Mouse (Mus musculus) gastrocnemius, postnatal 10 days (tissue): ENCODE data around the gene Ntmt1. TPM values are rescaled to one million over a fixed set of nuclear protein-coding genes. Genes with fewer than 3 reads are reported as not detected.

Experiments
- DNase-seq: peaks from one replicate; pipeline ENCODE4 v3.0.0; 2021; ENCODE audit warnings: mixed read lengths
- total RNA-seq, 2 experiments: library from RNA; stranded (reverse); gene quantifications; 2 replicates each; pipeline ENCODE4 v1.2.3; 2021

Ntmt1 gene
- total RNA-seq, 2 experiments from 2014 or later, result 20.1 to 22.8 TPM

DNA sequence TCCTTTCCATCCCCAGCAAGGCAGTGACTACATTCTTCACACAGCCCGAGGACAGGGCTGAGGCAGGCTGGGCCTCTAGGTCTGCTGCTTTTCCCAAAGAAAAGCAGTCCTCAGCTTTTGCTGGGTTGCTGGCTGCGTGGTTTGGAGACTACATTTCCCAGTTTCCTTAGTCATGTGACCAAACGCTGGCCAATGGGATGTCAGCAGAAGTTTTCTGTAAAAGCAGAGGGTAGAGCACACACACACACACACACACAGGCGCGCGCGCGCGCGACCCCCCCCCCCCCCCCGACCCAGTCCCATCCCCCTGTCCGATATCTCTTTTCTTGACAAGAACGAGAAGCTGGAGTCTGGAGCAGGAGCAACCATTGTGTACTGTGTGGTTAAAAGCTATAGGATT, 24.3 kb upstream of the Ntmt1 start:
- DNase-seq, result peak; percentile 70

DNA sequence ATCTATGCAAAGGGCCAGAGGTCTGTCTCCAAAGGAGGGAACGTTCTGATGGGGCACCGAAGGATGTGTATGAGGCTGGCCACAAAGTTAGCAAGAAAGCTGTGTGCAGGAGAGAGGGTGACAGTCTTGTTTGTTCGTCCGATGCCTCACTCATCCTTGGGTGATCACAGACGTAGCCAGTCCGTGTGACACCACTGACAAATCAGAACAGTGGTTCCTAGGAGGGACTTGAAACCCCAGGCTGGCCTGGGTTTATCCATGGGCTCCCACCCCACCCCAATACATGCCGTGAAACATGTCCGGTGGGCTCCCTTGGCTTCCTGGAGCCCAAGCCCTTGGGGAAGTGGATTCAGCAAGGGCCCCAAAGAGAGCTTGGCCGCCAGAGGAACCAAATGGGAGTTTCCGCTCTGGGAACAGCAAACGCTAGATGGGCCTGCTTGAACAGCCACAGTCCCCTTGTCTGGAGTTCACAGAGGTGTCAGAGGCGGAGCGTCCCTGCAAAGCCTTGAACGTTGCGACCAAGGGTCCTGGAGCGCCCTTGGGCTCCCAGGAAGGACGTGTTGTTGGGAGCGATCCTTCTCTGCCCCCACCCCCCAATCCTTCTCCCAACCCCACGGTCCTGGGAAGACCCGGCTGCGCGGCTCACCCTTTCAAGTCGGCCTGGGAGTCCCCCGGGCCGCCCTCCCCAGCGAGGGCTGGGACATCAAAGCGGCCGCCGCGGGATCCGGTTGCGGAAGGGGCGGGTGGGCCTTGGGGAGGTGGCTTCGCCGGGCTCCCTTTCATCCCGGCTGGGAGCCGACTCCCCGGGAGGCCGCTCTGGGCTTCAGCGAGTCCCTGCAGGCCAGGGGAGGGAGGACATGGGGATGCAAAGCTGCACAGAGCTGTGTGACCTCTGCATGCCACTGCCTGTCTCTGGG, 23.3 kb upstream of the Ntmt1 start:
- peak; percentile 57 for DNase-seq

DNA sequence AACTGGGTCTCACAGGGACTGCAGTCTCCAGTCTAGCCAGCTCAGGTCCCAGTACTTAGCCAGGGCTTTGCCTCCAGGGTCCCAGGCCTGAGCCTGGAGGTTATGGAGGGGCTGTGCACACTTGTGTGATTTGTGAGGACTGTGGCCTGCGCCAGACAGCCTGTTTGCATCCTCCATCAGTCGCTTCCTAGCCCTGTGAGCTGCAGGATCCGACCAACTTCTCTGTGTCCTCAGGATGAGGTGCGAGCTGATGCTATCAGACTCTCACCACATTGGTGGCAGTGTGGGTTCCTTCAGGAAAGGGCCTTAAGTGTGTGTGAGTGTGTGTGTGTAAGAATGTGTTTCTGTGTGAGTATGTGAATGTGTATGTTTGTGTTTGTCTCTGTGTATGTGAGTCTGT, 20.2 kb upstream of the Ntmt1 start:
- no peak for DNase-seq

DNA sequence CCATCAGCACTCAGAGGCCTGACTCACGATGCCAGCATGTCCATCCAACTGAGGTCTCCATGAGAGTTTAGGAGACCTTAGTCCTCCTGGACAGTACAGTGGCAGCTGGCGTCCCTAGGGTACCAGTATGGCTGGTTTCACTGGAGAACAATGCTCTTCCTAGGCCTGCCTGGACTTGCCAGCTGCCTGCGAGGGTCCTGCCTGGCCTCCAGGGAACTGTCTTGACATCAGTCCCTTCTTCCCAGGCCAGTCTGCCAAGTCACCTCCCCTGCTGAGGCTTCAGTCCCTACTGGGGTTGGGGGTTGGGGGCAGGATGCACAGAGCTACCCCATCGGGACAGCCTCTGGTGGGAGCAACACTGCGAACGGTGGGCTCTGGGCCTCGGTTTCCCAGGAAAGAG, 15.6 kb upstream of the Ntmt1 start:
- DNase-seq, result no peak

DNA sequence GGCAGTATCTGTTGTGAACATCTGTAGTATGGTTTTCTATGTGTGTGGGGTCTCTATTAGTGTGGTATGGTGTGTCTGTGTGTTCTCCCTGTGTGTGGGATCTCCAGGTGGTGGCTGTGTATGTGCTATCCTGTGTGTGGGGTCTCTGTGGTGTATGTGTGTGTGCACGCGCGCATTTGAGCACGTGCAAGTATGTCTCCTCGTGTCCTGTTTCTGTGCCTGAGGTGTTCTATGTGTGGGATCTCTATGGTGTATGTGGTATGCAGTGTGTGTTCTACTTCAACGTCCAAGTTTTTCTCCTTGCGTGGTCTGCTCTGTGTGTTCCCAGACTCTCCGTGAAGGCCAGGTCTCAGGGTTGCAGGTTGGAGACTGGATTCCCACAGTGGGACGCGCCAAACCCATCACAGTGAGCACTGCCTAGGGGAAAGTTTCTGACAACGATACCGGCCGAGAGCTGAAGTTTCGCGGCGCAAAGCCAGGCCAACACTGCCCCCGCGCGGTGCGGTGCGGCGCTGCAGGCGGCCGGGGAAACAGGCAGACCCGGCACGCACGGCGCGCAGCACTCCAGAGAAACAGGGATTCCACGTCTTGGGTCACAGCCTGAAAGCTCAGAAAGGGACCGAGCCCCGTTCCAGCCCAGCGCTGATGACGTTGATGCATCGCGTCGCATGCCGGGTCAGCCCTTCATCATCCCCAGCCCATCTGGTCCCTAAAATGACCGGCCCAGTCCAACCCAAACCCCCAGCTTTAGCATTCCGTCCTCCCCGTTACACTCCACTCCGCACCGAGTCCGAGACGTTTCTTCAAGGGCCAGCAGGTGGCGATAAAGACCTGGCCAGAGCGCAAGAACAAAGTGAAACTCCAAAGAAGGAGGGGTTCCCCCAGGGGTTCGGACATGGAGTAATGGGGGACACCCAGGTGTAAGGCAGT, 13.2 kb upstream of the Ntmt1 start:
- DNase-seq, result peak; percentile 98

DNA sequence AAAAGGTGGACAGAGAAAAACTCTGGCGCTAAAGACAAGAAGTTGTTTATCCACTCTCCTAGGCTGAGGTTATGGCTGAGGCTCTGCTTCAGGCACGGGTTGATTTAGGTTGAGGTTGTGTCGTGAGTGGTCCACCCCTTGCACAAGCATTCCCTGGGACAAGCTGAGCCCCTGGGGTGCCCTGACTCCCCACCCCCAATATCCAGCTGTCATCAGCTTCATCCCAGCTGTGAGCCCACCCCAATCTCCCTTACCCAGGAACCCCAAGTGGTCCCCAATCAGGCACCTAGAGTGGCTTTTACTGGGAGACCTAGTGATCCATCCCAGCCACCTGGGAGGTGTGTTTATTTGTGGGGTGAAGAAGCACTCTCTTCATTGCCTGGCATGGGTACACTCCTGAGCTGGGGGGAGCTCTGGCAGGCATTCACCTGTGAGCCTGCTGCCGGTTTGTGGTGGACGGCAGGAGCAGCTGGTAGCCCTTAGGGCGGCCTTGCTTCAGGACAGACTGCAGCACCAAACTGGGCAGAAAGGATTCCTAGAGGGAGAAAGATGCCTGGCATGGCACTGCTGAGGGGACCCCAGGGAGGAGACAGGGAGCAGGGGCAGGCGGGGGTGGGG, 12.2 kb upstream of the Ntmt1 start:
- DNase-seq, result no peak

DNA sequence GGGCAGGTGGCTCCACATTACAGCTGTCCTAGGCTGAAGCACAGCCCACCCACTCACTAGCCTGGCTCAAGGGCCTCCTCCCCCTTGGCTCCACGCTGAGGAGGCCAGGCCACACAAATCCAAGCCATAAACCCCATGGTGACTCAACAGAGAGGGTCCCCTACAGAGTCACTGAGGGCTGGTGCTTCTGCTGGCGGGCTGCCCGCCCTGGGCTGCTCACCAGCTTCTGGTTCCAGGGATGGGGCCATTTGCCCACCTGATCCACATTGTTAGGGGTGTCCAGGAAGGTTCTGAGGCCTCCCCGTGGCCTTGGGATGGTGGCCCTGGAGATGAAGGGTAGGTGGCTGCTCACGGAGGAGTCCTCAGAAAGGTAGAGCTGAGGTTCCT, 11.7 kb upstream of the Ntmt1 start:
- DNase-seq, result no peak

DNA sequence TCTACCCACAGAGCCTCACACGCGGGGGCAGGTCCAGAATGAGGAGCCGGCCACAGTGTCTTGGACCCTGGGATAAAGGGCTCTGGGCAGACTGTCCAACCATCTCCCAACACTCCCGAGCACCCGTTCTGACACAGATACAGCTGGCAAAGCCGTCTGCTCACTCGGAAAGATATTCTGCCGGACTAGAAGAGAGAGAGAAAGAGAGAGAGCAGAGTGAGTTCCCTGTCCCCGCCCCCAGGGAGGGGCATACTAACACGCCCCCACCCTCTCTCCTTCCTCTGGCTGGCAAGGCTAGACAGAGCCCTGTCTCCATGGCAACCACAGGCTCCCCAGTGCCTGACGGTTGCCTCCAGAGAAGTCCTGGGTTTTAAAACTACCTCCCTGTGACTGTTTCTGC, 11.2 kb upstream of the Ntmt1 start:
- DNase-seq, result peak; percentile 61

DNA sequence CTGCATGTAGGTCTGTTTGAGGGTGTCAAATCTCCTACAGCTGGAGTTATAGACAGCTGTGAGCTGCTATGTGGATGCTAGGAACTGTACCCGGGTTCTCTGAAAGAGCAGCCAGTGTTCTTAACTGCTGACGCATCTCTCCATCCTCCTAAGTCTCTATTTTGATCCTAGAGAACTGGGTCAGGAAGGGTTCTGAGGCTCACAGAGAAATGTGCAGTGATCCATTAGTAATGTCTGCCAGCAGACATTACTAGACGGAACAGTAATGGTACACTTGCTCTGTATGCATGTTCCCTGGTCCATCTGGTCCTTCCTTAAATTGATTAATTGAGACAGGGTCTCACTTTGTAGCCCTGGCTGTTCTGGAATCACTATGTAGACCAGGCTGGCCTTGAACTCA, 8.2 kb upstream of the Ntmt1 start:
- DNase-seq, result no peak

DNA sequence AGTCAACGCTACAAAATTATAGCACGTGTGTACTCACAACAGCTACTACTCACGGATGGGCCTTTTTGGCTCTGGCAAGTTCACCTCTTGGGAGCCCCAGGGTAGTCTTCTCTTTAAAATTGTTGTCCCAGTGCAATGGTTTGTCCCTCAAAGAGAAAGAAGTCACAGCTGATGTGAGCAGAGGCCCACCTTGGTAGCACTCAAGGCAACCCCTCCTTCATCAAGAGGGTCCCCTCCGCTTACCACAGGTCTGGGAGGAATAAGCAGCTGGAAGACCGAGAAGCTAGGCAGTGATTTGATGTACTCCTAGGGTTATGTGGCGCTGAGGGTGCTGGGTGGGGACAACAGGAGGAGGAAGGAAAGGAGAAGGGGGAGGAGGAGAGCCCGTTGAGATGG, 7.0 kb upstream of the Ntmt1 start:
- no peak for DNase-seq

DNA sequence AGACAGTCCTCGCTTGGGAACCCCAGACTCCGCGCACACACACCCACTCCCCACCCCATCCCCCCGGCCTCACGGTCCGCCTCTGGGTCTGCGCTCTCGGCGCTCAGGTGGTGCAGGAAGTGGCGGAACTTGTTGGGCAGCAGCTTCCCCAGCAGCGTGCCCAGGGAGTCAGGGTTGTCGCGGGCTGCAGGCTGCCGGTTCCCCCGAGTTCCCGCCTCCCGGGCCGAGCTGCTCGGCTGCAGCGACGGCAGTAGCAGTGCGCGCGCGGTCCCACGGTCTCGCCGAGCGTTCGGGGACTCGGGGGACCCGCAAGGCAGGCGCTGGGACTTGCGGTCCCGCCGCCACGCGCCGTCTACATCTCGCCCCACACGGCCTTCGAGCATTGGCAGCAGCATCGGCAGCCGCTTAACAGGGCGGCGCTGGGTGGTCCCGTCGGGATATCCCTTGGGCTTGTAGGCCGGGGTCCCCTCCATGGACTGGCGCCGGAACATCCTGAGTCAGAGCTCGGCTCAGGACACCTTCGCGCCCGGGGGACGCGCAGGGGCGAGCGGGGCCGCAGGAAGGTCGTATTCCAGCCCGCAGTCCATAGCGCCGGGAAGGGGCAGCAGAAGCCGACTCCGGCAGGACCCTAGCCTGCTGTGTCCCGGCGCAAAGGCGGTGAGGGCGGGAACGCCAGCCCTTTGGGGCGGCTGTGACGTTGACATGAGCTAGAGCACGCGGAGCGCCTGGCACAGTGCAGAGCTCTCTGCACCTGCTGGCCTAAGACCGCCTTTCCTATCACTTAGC, 6.4 kb upstream of the Ntmt1 start:
- DNase-seq, result peak; percentile 43

DNA sequence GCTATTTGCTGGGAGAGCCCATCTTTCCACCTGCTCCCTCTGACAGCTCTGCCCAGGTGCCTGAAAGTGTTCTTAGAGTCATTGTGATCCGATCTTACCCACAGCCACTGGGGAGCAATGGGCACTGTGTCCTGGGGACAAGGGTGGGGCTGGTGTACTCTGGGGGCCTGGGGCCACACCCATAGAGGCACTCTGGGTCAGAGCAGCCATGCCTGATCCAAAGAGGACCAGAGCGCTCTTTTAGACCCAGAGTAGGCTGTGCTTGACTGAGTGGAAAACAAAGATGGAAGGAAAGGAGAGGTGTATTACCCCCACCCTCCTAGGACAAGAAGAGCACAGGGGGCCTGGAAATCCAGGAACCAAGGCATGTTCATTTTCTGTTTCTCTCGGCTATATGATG, 4.0 kb upstream of the Ntmt1 start, which contains the start of gene 1700001O22Rik:
Gene 1700001O22Rik, minus strand, starts transcription at position 58 of the 400 bp plus-strand sequence.
- DNase-seq, result no peak

DNA sequence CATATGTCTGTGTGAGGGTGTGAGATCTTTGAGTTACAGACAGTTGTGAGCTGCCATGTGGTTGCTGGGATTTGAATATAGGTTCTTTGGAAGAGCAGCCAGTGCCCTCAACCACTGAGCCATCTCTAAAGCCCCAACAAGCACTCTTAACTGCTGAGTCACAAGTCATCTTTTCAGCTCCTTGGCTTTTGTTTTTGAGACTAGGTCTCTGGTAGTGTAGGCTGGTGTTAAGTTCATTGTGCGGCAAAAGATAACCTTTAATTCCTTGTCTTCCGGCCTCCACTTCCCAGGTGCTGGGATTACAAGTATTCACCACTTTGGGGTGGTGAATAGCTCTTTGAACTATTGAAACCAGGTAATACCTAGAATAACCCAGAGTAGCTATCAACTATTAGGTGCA, 1.6 kb upstream of the Ntmt1 start:
- no peak for DNase-seq

DNA sequence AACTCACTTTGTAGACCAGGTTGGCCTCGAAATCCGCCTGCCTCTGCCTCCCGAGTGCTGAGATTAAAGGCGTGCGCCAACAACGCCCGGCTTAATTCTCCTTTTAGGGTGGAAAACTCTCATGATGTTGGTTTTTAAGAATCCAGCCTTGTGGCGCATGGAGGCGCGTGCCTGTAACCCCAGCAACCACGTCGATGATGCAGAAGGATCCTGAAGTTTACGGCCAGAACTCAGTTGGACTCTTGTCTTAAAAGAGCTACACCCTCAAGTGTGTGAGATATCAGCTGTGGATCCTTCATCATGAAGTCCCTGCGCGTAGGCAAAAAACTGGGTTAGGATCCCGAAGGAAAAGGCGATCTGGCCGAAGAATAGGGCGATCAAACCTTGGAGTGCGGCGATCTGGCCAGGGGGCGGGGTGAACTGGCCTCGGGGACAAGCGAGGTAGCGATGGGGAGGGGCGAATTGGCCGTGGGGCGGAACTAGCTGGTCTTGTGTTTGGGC, 429 bp upstream of the Ntmt1 start:
- DNase-seq, result no peak

DNA sequence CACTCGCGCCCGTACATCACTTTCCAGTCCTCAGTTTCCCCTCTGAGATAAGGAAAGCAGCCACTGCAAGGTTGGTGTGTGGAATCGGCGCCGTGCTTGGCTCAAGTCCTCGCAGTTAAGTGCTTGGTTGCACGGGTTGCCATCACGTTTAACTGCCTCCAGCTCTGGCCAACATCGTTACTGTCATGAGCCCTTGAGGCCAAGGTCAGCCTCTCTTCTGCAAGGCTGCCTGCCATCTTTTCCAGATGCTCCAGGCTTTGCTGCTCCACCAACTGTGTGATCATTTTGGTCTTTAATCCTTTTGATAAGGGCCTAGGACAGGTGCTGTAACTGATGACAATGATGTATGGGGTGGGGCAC, 650 bp downstream of the Ntmt1 start:
- DNase-seq, result peak; percentile 18

DNA sequence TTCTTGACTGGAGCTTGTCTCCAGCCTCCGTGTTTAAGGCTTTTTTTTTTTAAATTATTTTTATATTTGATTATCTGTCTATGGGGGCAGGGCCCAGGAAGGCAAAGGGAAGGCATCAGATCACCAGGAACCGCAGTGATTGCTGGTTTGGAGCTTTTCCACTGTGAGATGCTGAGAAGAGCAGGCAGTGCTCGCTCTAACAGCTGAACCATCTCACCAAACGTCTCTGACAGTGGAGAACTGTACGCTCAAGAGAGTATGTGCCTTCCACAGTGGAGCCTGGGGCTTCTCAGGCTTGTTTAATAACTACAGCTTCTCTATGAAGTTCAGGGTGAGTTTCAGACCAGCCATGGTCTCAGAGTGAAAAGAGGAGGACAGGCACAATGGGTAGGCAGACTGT, 1.9 kb downstream of the Ntmt1 start:
- no peak for DNase-seq

DNA sequence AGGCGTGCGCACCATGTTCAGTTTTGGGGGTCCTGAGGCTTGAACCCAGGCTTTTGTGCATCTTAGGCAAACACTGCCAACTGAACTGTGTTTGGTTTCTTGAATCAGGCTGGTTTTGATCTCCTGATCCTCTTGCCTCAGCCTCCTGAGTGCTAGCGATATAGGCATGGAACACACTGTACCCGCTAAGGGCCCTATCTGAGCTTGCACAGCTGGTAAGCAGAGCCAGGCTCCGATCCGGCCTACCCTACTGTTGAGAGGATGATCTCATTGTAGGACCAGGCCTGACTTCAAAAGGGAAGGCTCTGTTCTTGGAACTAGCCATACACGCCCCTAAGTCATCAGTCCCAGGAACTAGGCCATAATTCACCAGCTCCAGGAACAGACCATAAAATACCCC, 2.9 kb downstream of the Ntmt1 start:
- no peak for DNase-seq

DNA sequence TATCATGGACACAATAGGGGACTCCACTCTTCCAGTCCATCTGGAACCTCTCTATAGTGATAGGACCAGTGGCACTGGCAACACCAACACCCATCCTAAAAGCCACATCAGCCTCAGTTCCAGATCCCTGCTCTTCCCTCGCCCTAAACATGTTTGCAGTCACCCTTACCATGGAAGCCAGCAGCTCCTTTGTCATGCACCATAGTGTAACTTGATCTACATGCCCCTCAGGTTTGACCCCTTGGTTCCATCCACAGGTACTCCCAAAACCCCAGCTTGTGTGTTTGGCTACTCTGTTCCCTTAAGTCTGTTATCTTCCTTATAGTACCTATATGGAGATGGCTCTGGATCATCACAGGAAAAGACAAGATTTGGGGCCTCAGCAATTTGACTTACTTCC, 8.8 kb downstream of the Ntmt1 start:
- DNase-seq, result no peak

DNA sequence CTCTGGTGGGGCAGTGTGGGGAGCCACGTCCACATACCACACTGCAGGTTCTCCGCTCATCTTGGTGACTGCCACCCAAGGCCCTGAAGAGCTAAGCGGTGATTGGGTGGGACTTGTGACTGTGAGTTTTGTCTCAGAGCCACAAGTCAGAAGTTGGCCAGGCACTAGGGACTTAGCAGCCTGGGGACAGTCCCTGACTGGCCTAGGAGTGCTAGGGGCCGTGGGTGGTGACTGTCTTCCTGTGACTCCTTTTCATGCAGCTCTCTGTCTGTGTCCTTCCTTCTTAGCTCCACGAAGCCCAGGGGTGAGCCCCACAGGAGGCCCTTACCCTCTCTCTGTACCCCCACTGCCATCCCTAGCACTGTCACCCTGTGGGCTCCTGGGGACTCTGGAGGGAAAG, 12.2 kb downstream of the Ntmt1 start:
- DNase-seq, result no peak

DNA sequence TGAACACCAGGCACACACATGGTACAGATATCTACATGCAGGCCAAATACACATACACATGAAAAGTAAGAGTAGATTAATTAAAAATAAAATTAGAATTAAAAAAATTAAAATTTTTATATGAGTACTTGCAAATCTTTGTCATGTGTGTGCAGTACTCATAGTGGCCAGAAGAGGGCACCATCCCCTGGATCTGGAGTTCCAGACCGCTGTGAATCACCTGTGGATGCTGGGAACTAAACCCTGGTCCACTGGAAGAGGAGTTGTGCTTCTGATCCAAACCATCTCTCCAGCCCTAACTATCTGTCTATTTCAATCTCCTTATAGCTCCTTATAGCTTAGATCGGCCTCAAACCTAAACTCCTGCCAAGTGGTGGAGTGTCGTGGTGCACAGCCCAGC, 13.4 kb downstream of the Ntmt1 start:
- no peak for DNase-seq

DNA sequence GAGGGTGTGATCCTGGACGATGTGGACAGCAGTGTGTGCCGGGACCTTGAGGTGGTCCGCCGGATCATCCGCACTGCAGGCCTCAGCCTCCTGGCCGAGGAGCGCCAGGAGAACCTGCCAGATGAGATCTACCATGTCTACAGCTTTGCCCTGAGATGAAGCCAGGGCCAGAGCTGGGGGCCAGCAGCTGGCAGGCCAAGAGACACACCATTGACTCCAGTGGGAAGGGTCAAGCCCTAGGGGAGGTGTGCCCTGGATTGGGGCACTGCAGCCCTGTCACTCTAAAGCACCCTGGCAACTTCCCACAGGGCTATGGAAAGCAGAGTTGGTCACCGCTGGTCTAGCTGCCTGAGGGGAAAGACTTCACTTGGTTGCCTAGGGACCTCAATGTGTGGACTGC, 14.8 kb downstream of the Ntmt1 start:
- DNase-seq, result no peak
